Mouse (Mus musculus): ENCODE measurements at regions not wholly inside any gene's neighbourhood (a gene's known extent, or its start where the extent isn't known, plus 50 kb on each side); places are given as distances from the start of the nearest gene placed in this dataset.

- no peak overlapping the region for H3K27ac ChIP-seq (replicated peaks)
- no peak overlapping the region for H3K9ac ChIP-seq
- no peaks in the 10 kb centered on the region for H3K9me3 ChIP-seq
- H3K4me1 ChIP-seq (replicated peaks), result no peaks in the 10 kb centered on the region
- no peak overlapping the region for H3K4me3 ChIP-seq
- WGBS, result 91% methylated on average over 5 of the region's 5 CpGs
- no peak for ATAC-seq (ENCODE audit: low read depth)
- H3K36me3 ChIP-seq, result no peaks in the 10 kb centered on the region
- H3K27me3 ChIP-seq, result no peaks in the 10 kb centered on the region
- H3K4me2 ChIP-seq, result no peak overlapping the region
Observed at GRCm38 (mm10) chr11:112270911-112271310, 511.1 kb upstream of the Sox9 start.

- Histone ChIP-seq H3K4me3 (no peak overlapping the region), H3K27me3 (no peaks in the 10 kb centered on the region), H3K36me3 (no peaks in the 10 kb centered on the region), H3K9ac (no peak overlapping the region), H3K4me1 (replicated peaks) (no peaks in the 10 kb centered on the region), H3K9me3 (no peaks in the 10 kb centered on the region), H3K4me2 (no peak overlapping the region), H3K27ac (replicated peaks) (no peak overlapping the region)
- no peak for ATAC-seq (ENCODE audit: low read depth)
- WGBS, result 64% methylated on average over 1 of the region's 1 CpGs
Observed at GRCm38 (mm10) chr11:112278566-112278965, 503.5 kb upstream of the Sox9 start.

GRCm38 (mm10) chr11:112282911-112283310 is 499.1 kb upstream of the Sox9 start:
- WGBS, result 69% methylated on average over 7 of the region's 7 CpGs
- Histone ChIP-seq H3K9ac (no peak overlapping the region), H3K4me3 (no peak overlapping the region), H3K4me1 (replicated peaks) (no peaks in the 10 kb centered on the region), H3K27ac (replicated peaks) (no peak overlapping the region), H3K36me3 (no peaks in the 10 kb centered on the region), H3K27me3 (no peaks in the 10 kb centered on the region), H3K4me2 (no peak overlapping the region), H3K9me3 (no peaks in the 10 kb centered on the region)
- ATAC-seq (ENCODE audit: low read depth), result no peak

- Histone ChIP-seq H3K27me3 (no peaks in the 10 kb centered on the region), H3K27ac (replicated peaks) (no peak overlapping the region), H3K4me3 (no peak overlapping the region), H3K4me1 (replicated peaks) (no peaks in the 10 kb centered on the region), H3K9ac (no peak overlapping the region), H3K36me3 (no peaks in the 10 kb centered on the region), H3K4me2 (no peak overlapping the region), H3K9me3 (no peaks in the 10 kb centered on the region)
- ATAC-seq (ENCODE audit: low read depth), result no peak
- WGBS, result 87% methylated on average over 5 of the region's 5 CpGs
Observed at GRCm38 (mm10) chr11:112298901-112299341, 483.1 kb upstream of the Sox9 start.

GRCm38 (mm10) chr11:112303091-112303490 is 478.9 kb upstream of the Sox9 start:
- Histone ChIP-seq H3K4me2 (no peak overlapping the region), H3K36me3 (no peaks in the 10 kb centered on the region), H3K9me3 (no peaks in the 10 kb centered on the region), H3K9ac (no peak overlapping the region), H3K27ac (replicated peaks) (no peak overlapping the region), H3K4me3 (no peak overlapping the region), H3K27me3 (no peaks in the 10 kb centered on the region), H3K4me1 (replicated peaks) (no peaks in the 10 kb centered on the region)
- ATAC-seq (ENCODE audit: low read depth), result no peak
- 81% methylated on average over 2 of the region's 2 CpGs for WGBS

GRCm38 (mm10) chr11:112325850-112326249 is 456.2 kb upstream of the Sox9 start:
- Histone ChIP-seq H3K4me2 (no peak overlapping the region), H3K9me3 (no peaks in the 10 kb centered on the region), H3K4me1 (replicated peaks) (peaks cover 6% of the 10 kb centered on the region; the same call in 1 of the 2 replicates), H3K27me3 (no peaks in the 10 kb centered on the region), H3K9ac (no peak overlapping the region), H3K27ac (replicated peaks) (no peak overlapping the region), H3K36me3 (no peaks in the 10 kb centered on the region), H3K4me3 (no peak overlapping the region)
- WGBS, result 86% methylated on average over 4 of the region's 4 CpGs
- no peak for ATAC-seq (ENCODE audit: low read depth)

GRCm38 (mm10) chr11:112327606-112328005 is 454.4 kb upstream of the Sox9 start:
- Histone ChIP-seq H3K9me3 (no peaks in the 10 kb centered on the region), H3K4me2 (no peak overlapping the region), H3K27ac (replicated peaks) (no peak overlapping the region), H3K27me3 (no peaks in the 10 kb centered on the region), H3K36me3 (no peaks in the 10 kb centered on the region), H3K9ac (no peak overlapping the region), H3K4me3 (no peak overlapping the region), H3K4me1 (replicated peaks) (peaks cover 6% of the 10 kb centered on the region; the same call in 1 of the 2 replicates)
- 37% methylated on average over 4 of the region's 4 CpGs for WGBS
- ATAC-seq (ENCODE audit: low read depth), result no peak

- Histone ChIP-seq H3K4me1 (replicated peaks) (0 out of 2 replicates have a peak, but pooled peaks cover 2% of the 10 kb centered on the region), H3K27me3 (no peaks in the 10 kb centered on the region), H3K4me3 (no peak overlapping the region), H3K9me3 (no peaks in the 10 kb centered on the region), H3K4me2 (no peak overlapping the region), H3K9ac (no peak overlapping the region), H3K27ac (replicated peaks) (no peak overlapping the region), H3K36me3 (no peaks in the 10 kb centered on the region)
- no peak for ATAC-seq (ENCODE audit: low read depth)
- 60% methylated on average over 6 of the region's 6 CpGs for WGBS
Observed at GRCm38 (mm10) chr11:112345133-112345532, 436.9 kb upstream of the Sox9 start.

- Histone ChIP-seq H3K9me3 (no peaks in the 10 kb centered on the region), H3K4me3 (no peak overlapping the region), H3K36me3 (no peaks in the 10 kb centered on the region), H3K4me2 (no peak overlapping the region), H3K27me3 (no peaks in the 10 kb centered on the region), H3K27ac (replicated peaks) (no peak overlapping the region), H3K9ac (no peak overlapping the region), H3K4me1 (replicated peaks) (0 out of 2 replicates have a peak, but pooled peaks cover 2% of the 10 kb centered on the region)
- 16% methylated on average over 3 of the region's 3 CpGs for WGBS
- ATAC-seq (ENCODE audit: low read depth), result no peak
Observed at GRCm38 (mm10) chr11:112345586-112345985, 436.4 kb upstream of the Sox9 start.

- ATAC-seq (ENCODE audit: low read depth), result no peak
- Histone ChIP-seq H3K4me3 (no peak overlapping the region), H3K36me3 (no peaks in the 10 kb centered on the region), H3K9me3 (no peaks in the 10 kb centered on the region), H3K27me3 (no peaks in the 10 kb centered on the region), H3K9ac (no peak overlapping the region), H3K27ac (replicated peaks) (no peak overlapping the region), H3K4me2 (no peak overlapping the region), H3K4me1 (replicated peaks) (0 out of 2 replicates have a peak, but pooled peaks cover 2% of the 10 kb centered on the region)
- 85% methylated on average over 3 of the region's 3 CpGs for WGBS
Observed at GRCm38 (mm10) chr11:112346089-112346488, 435.9 kb upstream of the Sox9 start.

- 74% methylated on average over 7 of the region's 7 CpGs for WGBS
- no peaks in the 10 kb centered on the region for H3K9me3 ChIP-seq
- 0 out of 2 replicates have a peak, but pooled peaks cover 2% of the 10 kb centered on the region for H3K4me1 ChIP-seq (replicated peaks)
- ATAC-seq (ENCODE audit: low read depth), result no peak
- H3K27ac ChIP-seq (replicated peaks), result no peak overlapping the region
- H3K36me3 ChIP-seq, result no peaks in the 10 kb centered on the region
- no peak overlapping the region for H3K4me2 ChIP-seq
- H3K9ac ChIP-seq, result no peak overlapping the region
- H3K4me3 ChIP-seq, result no peak overlapping the region
- H3K27me3 ChIP-seq, result no peaks in the 10 kb centered on the region
Observed at GRCm38 (mm10) chr11:112346532-112346931, 435.5 kb upstream of the Sox9 start.

- no peaks in the 10 kb centered on the region for H3K9me3 ChIP-seq
- no peak for ATAC-seq (ENCODE audit: low read depth)
- no peaks in the 10 kb centered on the region for H3K36me3 ChIP-seq
- H3K27ac ChIP-seq (replicated peaks), result no peak overlapping the region
- whole genome bisulfite sequencing, result 93% methylated on average over 3 of the region's 3 CpGs
- no peak overlapping the region for H3K4me2 ChIP-seq
- H3K27me3 ChIP-seq, result no peaks in the 10 kb centered on the region
- H3K4me3 ChIP-seq, result no peak overlapping the region
- H3K9ac ChIP-seq, result no peak overlapping the region
- no peaks in the 10 kb centered on the region for H3K4me1 ChIP-seq (replicated peaks)
Observed at GRCm38 (mm10) chr11:112355311-112355710, 426.7 kb upstream of the Sox9 start.

GRCm38 (mm10) chr11:112366715-112367114 is 415.3 kb upstream of the Sox9 start:
- Histone ChIP-seq H3K9me3 (no peaks in the 10 kb centered on the region), H3K4me1 (replicated peaks) (peaks cover under 1% of the 10 kb centered on the region; the same call in 1 of the 2 replicates), H3K9ac (no peak overlapping the region), H3K4me3 (no peak overlapping the region), H3K27ac (replicated peaks) (no peak overlapping the region), H3K27me3 (no peaks in the 10 kb centered on the region), H3K4me2 (no peak overlapping the region), H3K36me3 (no peaks in the 10 kb centered on the region)
- no peak for ATAC-seq (ENCODE audit: low read depth)
- WGBS, result 90% methylated on average over 4 of the region's 4 CpGs
